Mouse (Mus musculus) MEL (cell line): Measurements from ENCODE around the gene Zfp553.

Experiments
- BHLHE40 ChIP-seq: IDR thresholded peaks from 2 replicates; pipeline ENCODE4 v1.6.1; 2012; ENCODE audit warnings: low read depth, mild to moderate bottlenecking, inconsistent platforms, low read length, improper control_type of control experiment, borderline replicate concordance
- CTCF ChIP-seq, 3 experiments: IDR thresholded peaks in 2 of 3; conservative IDR thresholded peaks in 1 of 3; 2 replicates each; pipeline ENCODE4 v1.5.1; 2011 to 2012; ENCODE audit warnings: low read length in 3 of 3, low read depth in 2 of 3, mild to moderate bottlenecking in 2 of 3, improper control_type of control experiment in 1 of 3, inconsistent platforms in 1 of 3, mixed read lengths in 1 of 3, moderate library complexity in 1 of 3; ENCODE audit not compliant: control insufficient read depth in 1 of 3, insufficient read depth in 1 of 3, poor library complexity in 1 of 3, severe bottlenecking in 1 of 3
- EP300 ChIP-seq, 2 experiments: IDR thresholded peaks; 2 replicates each; pipeline ENCODE4 v1.6.1; 2011; ENCODE audit warnings: improper control_type of control experiment in 2 of 2, low read length in 2 of 2, low read depth in 1 of 2, mild to moderate bottlenecking in 1 of 2
- MAFK ChIP-seq: IDR thresholded peaks from 2 replicates; pipeline ENCODE4 v1.6.1; 2011; ENCODE audit warnings: low read depth, mild to moderate bottlenecking, low read length, improper control_type of control experiment, borderline replicate concordance
- MAX ChIP-seq: IDR thresholded peaks from 2 replicates; pipeline ENCODE4 v1.6.1; 2011; ENCODE audit warnings: low read length, improper control_type of control experiment
- MAZ ChIP-seq: IDR thresholded peaks from 2 replicates; pipeline ENCODE4 v1.6.1; 2012; ENCODE audit warnings: low read depth, mild to moderate bottlenecking, inconsistent platforms, low read length, improper control_type of control experiment
- MXI1 ChIP-seq: IDR thresholded peaks from 2 replicates; pipeline ENCODE4 v1.6.1; 2011; ENCODE audit warnings: mild to moderate bottlenecking, low read depth, low read length, improper control_type of control experiment
- POLR2A ChIP-seq, 2 experiments: IDR thresholded peaks; 2 replicates each; pipeline ENCODE4 v1.6.1; 2011 to 2012; ENCODE audit warnings: low read length in 2 of 2, mild to moderate bottlenecking in 2 of 2, control low read depth in 1 of 2, improper control_type of control experiment in 1 of 2, low read depth in 1 of 2, moderate library complexity in 1 of 2; ENCODE audit not compliant: control insufficient read depth in 1 of 2, insufficient read depth in 1 of 2, poor library complexity in 1 of 2
- POLR2AphosphoS2 ChIP-seq: IDR thresholded peaks from 2 replicates; pipeline ENCODE4 v1.6.1; 2011; ENCODE audit warnings: low read length, improper control_type of control experiment
- TCF12 ChIP-seq: IDR thresholded peaks from 2 replicates; pipeline ENCODE4 v1.6.1; 2014; ENCODE audit warnings: low read depth, mild to moderate bottlenecking, inconsistent platforms, low read length, improper control_type of control experiment, moderate library complexity

DNA sequence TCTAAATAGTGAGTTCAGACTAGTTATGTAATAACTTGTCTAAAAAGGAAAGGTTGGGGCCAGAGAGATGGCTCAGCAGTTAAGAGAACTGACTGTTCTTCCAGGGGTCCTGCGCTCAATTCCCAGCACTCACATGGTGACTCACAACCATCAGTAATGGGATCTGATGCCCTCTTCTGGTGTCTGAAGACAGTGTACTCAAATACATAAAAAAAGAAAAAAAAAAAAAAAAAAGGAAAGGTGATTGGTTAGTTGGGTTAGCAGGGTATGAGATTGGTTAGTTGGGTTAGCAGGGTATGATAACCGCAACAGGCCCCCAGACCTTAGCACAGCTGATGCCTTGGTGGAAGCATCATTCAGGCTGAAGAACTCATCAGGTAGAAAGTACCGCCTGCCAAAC, 30.7 kb downstream of the Zfp553 start:
- TF ChIP-seq MAX = no peak
- no peak for TF ChIP-seq POLR2AphosphoS2
- TF ChIP-seq BHLHE40 = no peak
- no peak for TF ChIP-seq MXI1
- TF ChIP-seq TCF12 = no peak
- TF ChIP-seq EP300 (IDR thresholded peaks at IDR 0.05; ENCODE audit: low read depth in 1 of 2, low read length in 2 of 2) = no peak
- TF ChIP-seq MAFK = no peak
- no peak for TF ChIP-seq POLR2A (IDR thresholded peaks at IDR 0.05; ENCODE audit: control insufficient read depth in 1 of 2, insufficient read depth in 1 of 2, low read depth in 1 of 2, low read length in 2 of 2, poor library complexity in 1 of 2)
- no peak for TF ChIP-seq CTCF (IDR thresholded peaks at IDR 0.05 in 2 of 3, conservative IDR thresholded peaks at IDR 0.05 in 1 of 3; ENCODE audit: control insufficient read depth in 1 of 3, insufficient read depth in 1 of 3, low read depth in 2 of 3, low read length in 3 of 3, poor library complexity in 1 of 3, severe bottlenecking in 1 of 3)
- TF ChIP-seq MAZ = no peak
